Mouse (Mus musculus) right cerebral cortex, postnatal 10 days (tissue): ENCODE data around the gene Cpa5.

Source experiments
- DNase-seq, 2 experiments: peaks; one replicate each; pipeline ENCODE4 v3.0.0; 2021; ENCODE audit warnings: low spot score in 2 of 2

Gene Cpa5

GRCm38 (mm10) chr6:30610710-30611109 is at the start of gene Cpa5:
TSS of gene Cpa5 (plus strand) at chr6:30611010.
- DNase-seq = no peak

DNA sequence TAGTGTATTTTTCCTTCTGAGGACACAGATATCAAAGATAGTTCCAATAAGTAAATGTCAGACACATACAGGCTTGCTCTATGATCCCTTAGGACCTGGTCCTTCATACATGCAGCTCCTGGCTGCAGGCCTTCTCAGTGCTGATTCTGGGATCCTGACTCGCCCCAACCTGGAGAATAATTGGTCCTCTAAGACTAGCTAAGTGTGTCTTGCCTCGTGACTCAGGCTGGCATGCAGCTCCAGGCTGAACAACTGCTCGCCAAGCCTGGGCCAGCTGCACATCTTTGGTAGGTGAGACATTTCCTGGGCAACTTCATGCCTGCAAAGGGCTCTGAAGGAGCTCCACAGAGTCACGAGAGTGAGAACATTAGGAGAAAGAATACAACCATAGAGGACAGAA is 48.7 kb upstream of the Cpa5 start:
- DNase-seq = no peak

GRCm38 (mm10) chr6:30563575-30563974 is 47.2 kb upstream of the Cpa5 start:
- no peak for DNase-seq

DNA sequence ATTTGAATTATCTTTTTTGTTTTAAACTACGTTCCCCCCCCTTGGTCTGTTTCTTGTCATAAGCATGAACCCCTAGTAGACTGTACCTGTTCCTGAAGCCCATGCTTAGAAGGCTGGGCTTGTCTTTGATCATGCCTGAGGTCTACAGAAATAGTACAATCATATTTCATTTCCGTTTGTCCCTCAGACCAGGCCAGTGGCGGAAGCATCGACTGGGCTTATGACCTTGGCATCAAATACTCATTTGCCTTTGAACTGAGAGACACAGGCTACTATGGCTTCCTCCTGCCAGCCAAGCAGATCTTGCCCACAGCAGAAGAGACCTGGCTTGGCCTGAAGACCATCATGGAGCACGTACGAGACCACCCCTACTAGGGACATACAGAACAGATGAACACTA is 46.8 kb upstream of the Cpa5 start:
- DNase-seq = no peak

DNA sequence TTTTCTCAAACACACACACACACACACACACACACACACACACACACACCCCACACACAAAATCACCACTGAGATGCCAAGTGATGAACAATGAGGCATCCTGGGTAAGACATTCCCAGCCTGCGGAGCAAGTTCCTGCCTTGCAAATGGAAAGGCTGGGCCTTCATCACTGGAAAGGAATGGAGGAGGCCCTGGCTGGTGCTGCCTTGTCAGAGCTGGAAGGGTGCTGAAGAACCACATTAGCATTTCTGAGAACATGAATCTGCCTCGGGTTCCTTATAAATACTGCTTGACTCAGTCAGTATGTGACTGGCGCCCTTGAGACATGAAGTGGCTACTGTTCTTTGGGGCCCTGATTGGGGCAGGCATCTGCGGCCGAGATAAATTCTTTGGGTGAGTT is 42.7 kb upstream of the Cpa5 start, which contains the start of gene Cpa4:
Gene Cpa4 (plus strand): TSS at position 301 of the 400 bp plus-strand sequence.
- DNase-seq = no peak

- no peak for DNase-seq
These were observed 41.5 kb upstream of the Cpa5 start for GRCm38 (mm10) chr6:30569331-30569730.

- no peak for DNase-seq
These were observed 40.8 kb upstream of the Cpa5 start for GRCm38 (mm10) chr6:30570012-30570411.

GRCm38 (mm10) chr6:30572456-30573311 is 38.1 kb upstream of the Cpa5 start:
- DNase-seq = peak; percentile 88 to 94

DNA sequence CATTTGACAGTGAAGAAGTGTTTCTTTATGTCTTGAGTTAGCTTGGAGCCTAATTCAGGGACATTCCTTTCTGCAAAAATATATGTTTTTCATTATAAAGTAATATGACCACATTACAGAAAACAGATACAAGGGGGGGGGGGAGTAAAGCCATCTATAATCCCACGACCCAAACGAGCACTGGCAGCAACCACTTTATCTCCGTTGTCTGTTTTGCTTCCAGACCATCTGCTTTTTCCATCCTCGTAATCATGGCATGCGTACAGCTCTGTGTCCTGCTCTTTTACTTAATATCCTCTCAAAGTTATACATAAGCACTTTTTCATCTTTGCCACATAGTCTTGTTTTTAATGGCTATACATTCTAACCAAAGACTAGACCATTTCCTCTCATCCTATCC is 37.4 kb upstream of the Cpa5 start:
- DNase-seq = no peak

DNA sequence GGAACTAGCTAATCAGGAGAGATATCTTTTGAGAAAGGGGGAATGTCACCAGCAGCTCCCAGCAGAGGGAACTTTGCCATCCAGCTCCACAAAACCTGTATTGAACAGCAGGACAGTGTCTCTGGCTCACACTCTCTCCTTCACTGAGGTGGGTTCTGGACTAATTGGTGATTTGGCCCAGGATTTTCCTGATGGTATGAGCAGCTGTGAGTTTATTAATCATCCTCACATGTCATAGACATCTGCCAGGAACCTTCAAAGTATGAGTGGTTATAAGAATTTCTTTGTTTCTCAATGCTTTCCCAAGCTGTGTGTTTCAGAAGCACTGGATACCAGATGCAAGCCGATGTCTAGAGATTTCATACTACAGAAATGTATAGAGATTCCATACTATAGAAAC is 35.9 kb upstream of the Cpa5 start:
- no peak for DNase-seq

GRCm38 (mm10) chr6:30576477-30577203 is 34.2 kb upstream of the Cpa5 start:
- no peak for DNase-seq

DNA sequence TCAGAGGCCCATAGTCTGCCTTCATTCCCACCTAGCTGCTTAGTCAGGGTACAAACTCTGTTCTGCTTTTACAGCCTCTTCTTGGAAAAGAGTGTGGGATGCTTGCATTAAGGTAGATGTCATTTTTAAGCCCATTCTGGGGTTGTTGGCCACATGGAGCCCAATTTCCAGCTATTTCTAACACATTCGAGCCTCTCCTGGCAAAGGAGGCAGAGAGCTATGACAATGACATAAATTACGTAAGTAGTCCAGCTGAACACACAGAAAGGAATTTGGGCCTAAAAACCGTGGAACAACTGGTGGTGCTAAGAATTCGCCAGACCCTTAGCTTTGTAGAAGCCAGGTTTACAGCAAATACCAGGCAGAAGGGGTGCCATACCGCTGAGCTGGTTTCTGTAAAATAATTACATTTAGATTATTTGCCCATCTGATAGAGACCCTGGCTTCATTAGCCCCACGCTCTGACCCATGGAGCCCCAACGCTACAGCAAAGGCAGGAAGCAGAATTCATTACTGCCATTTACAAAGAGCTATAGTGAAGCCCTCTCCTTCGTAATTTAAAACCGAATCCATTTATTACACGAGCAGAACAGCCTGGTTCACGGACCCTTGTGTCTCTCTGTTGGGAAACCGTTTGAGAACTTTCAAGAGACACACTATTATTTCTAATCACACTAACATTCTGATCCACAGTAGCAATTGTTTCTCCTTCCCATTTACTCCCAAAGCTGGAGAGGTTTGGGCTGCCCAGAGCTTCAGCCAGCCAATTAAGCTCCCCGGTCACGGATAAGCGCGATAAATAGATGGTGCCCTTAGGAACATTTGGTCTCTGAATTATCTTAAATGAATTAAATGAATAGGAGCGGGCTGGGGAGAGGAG is 30.6 kb upstream of the Cpa5 start:
- DNase-seq = no peak

GRCm38 (mm10) chr6:30580841-30581176 is 30.0 kb upstream of the Cpa5 start:
- DNase-seq = no peak

DNA sequence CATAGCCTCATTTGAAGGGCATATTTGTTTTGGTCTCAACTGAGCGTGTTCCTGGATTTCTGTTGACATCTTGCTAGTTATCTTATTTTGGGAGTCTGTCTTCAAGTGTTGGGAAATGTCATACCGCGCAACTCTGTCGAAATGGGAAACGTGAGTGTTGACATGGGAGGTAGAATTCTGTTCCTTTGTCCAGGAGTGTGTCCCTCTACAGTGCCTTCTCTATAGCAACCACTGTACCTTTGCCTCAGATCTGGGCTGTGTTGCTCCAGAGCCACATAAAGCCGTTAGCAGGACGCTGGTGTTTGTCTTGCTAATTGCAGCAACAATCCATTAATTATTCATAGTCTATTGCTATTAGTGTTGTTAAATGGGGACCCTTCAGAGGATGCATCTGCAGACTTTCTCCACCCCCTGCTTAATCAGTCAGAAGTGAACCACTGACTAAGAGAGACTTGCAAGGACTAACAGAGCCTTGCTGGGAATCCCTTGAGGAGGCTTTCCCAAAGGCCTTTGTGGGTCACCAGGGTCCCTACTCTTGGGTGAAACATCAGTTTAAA is 23.8 kb upstream of the Cpa5 start:
- no peak for DNase-seq

DNA sequence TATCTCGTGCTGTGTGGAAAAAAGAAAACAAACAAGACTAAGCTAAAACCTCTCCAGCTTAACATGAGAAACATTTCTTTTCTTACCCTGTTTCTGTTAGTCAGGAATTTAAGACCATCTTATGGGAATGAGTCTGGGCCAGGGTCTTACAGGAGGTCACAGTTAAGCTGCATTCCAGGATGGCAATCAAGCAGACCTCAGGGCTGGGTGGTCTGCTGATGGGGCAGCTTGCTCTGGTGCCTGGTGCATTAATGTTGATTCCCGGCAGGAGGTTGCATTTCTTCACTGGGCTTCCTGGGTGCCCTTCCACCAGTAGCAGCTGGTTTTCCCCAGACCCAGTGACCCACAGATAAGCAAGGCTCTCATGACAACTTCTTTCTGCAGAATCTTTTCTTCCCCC is 21.0 kb upstream of the Cpa5 start:
- DNase-seq = peak in 1 of 2 experiments; percentile 13

GRCm38 (mm10) chr6:30591851-30592404 is 18.9 kb upstream of the Cpa5 start:
- DNase-seq = peak in 1 of 2 experiments; percentile 11

GRCm38 (mm10) chr6:30592417-30592974 is 18.3 kb upstream of the Cpa5 start:
- DNase-seq = peak in 1 of 2 experiments; percentile 6

DNA sequence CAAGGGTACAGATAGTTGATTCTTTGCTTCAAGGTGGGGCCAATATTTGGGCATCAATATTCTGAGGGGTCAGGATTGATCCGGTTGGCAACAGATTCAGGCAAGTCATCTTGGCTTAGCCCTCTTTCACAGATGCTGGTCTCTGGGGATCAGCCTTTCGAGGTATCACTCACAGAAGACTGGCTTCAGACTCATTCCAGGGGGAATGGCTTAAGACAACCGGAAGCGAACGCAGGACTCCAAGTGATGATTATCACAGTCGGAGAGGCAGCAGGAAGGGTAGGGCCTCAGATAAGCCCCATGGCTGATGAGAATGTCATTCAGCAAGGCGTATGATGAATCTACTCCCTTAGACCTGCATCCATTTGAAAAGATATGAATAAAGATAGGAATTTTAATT is 16.4 kb upstream of the Cpa5 start:
- no peak for DNase-seq

- DNase-seq = peak in 1 of 2 experiments; percentile 18
These were observed 14.4 kb upstream of the Cpa5 start for GRCm38 (mm10) chr6:30596230-30596898.

DNA sequence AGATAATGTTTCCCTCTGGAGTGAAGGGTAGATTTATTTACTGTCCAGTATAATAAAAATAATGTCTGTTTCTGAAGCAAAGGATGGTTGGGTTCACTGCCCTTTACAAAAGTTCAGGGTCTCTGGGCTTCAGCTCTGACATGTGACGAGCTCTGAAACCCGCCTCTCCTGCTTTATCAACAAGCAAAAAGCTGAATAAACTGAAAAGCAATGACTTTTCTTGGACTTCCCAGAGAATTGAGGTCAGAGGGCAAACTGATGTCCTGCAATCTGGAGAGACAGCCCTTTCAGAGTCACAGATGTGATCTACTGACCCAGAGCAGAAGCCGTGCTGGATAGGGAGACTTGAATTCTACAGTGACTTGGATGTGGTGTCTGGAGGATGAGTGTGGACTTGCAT is 10.8 kb upstream of the Cpa5 start:
- no peak for DNase-seq

DNA sequence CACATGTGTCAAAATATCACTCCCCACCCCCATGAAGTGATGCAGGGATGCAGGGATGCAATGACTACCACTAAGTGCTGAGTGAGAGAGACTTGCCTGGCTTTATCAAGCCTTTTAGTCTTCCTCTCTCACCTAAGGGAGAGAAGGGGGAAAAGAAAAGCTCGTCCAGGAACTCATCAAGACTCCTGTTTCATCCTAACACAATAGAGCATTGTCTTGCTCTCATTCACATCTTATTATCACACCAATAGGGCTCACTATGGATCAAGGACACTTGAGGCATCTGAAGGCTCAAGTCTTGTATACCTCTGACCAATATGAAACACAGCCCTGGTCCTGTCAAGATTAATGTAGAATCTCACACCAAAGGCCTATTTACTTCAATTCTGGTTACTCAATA is 9.8 kb upstream of the Cpa5 start:
- no peak for DNase-seq
